Mouse (Mus musculus) liver, embryonic 16.5 days (tissue): ENCODE measurements at regions not wholly inside any gene's neighbourhood (a gene's known extent, or its start where the extent isn't known, plus 50 kb on each side); places are given as distances from the start of the nearest gene placed in this dataset.
A peak's percentile ranks its signal among the peaks of the same experiment; 100 is the strongest.

Experiments used
- ATAC-seq: fragments of 200-750 bp; cut with Nextera tagmentation; 2 replicates; pipeline ENCODE4 v1.8.0; 2017; ENCODE audit warnings: low read depth, mild to moderate bottlenecking, moderate number of reproducible peaks, moderate library complexity
- H3K27ac ChIP-seq: fragments of 300-500 bp; sonication (generic); 2 replicates; pipeline ENCODE4 v1.5.1; 2014; ENCODE audit warnings: mild to moderate bottlenecking, low read length
- H3K27me3 ChIP-seq: fragments of 300-500 bp; sonication (generic); 2 replicates; pipeline ENCODE4 v1.6.1; 2014; ENCODE audit warnings: low read depth, low read length, mixed read lengths; ENCODE audit not compliant: control insufficient read depth, insufficient read depth
- H3K36me3 ChIP-seq: fragments of 300-500 bp; sonication (generic); 2 replicates; pipeline ENCODE4 v1.6.1; 2014; ENCODE audit warnings: mild to moderate bottlenecking; ENCODE audit not compliant: control insufficient read depth, insufficient read depth
- H3K4me1 ChIP-seq: fragments of 300-500 bp; sonication (generic); 2 replicates; pipeline ENCODE4 v1.6.1; 2014; ENCODE audit warnings: low read depth, low read length, mixed read lengths; ENCODE audit not compliant: control insufficient read depth
- H3K4me2 ChIP-seq: fragments of 300-500 bp; sonication (generic); 2 replicates; pipeline ENCODE4 v1.6.1; 2014; ENCODE audit warnings: low read depth, low read length, mixed read lengths
- H3K4me3 ChIP-seq: fragments of 300-500 bp; sonication (generic); 2 replicates; pipeline ENCODE4 v1.5.1; 2014; ENCODE audit warnings: low read depth, mild to moderate bottlenecking, low read length
- H3K9ac ChIP-seq: fragments of 300-500 bp; sonication (generic); 2 replicates; pipeline ENCODE4 v1.6.1; 2014; ENCODE audit warnings: low read depth, low read length
- H3K9me3 ChIP-seq: fragments of 300-500 bp; sonication (generic); replicated peaks from 2 replicates; pipeline ENCODE4 v1.6.1; 2016; ENCODE audit warnings: low read length; ENCODE audit not compliant: control insufficient read depth
- WGBS: fragments of 180-500 bp; shearing (Covaris S2); extraction: QIAGEN DNeasy Blood & Tissue Kit; methylation state at CpG from one replicate; pipeline ENCODE4 v1.1.7; 2014; ENCODE audit not compliant: insufficient replicate concordance; 5-methylcytosine and 5-hydroxymethylcytosine counted together

- Histone ChIP-seq H3K4me2 (no peak overlapping the region), H3K27ac (no peak overlapping the region), H3K4me3 (no peak overlapping the region), H3K27me3 (no peaks in the 10 kb centered on the region), H3K9me3 (no peaks in the 10 kb centered on the region), H3K36me3 (no peaks in the 10 kb centered on the region), H3K9ac (no peak overlapping the region), H3K4me1 (no peaks in the 10 kb centered on the region)
- WGBS = 65% methylated on average over 7 of the region's 7 CpGs
- no peak for ATAC-seq
Observed at GRCm38 (mm10) chr4:84120330-84120729, 554.7 kb downstream of the Bnc2 start.

GRCm38 (mm10) chr4:84121442-84121841, 553.6 kb downstream of the Bnc2 start:
- Histone ChIP-seq H3K4me2 (no peak overlapping the region), H3K27ac (no peak overlapping the region), H3K27me3 (no peaks in the 10 kb centered on the region), H3K36me3 (no peaks in the 10 kb centered on the region), H3K4me3 (no peak overlapping the region), H3K9me3 (no peaks in the 10 kb centered on the region), H3K9ac (no peak overlapping the region), H3K4me1 (no peaks in the 10 kb centered on the region)
- no peak for ATAC-seq
- WGBS = 65% methylated on average over 10 of the region's 10 CpGs

GRCm38 (mm10) chr4:84126400-84126799, 548.7 kb downstream of the Bnc2 start:
- no peaks in the 10 kb centered on the region for H3K9me3 ChIP-seq
- H3K4me2 ChIP-seq = no peak overlapping the region
- WGBS = 42% methylated on average over 4 of the region's 4 CpGs
- H3K4me1 ChIP-seq = no peaks in the 10 kb centered on the region
- no peak for ATAC-seq
- no peaks in the 10 kb centered on the region for H3K27me3 ChIP-seq
- no peak overlapping the region for H3K27ac ChIP-seq
- H3K36me3 ChIP-seq = no peaks in the 10 kb centered on the region
- no peak overlapping the region for H3K4me3 ChIP-seq
- no peak overlapping the region for H3K9ac ChIP-seq

GRCm38 (mm10) chr4:84127380-84127779, 547.7 kb downstream of the Bnc2 start:
- Histone ChIP-seq H3K4me1 (no peaks in the 10 kb centered on the region), H3K9me3 (no peaks in the 10 kb centered on the region), H3K9ac (no peak overlapping the region), H3K27ac (no peak overlapping the region), H3K4me2 (no peak overlapping the region), H3K36me3 (no peaks in the 10 kb centered on the region), H3K4me3 (no peak overlapping the region), H3K27me3 (no peaks in the 10 kb centered on the region)
- ATAC-seq = no peak
- 51% methylated on average over 2 of the region's 2 CpGs for WGBS

GRCm38 (mm10) chr4:84130840-84131547, 544.1 kb downstream of the Bnc2 start:
- H3K4me2 ChIP-seq = no peak overlapping the region
- WGBS = 50% methylated on average over 7 of the region's 7 CpGs
- no peak overlapping the region for H3K4me3 ChIP-seq
- no peak for ATAC-seq
- H3K27ac ChIP-seq = no peak overlapping the region
- H3K9me3 ChIP-seq = no peaks in the 10 kb centered on the region
- H3K9ac ChIP-seq = no peak overlapping the region
- no peaks in the 10 kb centered on the region for H3K4me1 ChIP-seq
- H3K36me3 ChIP-seq = no peaks in the 10 kb centered on the region
- no peaks in the 10 kb centered on the region for H3K27me3 ChIP-seq

GRCm38 (mm10) chr4:84135740-84136139, 539.3 kb downstream of the Bnc2 start:
- no peak for ATAC-seq
- 49% methylated on average over 10 of the region's 10 CpGs for WGBS
- Histone ChIP-seq H3K9me3 (no peaks in the 10 kb centered on the region), H3K4me2 (no peak overlapping the region), H3K9ac (no peak overlapping the region), H3K4me1 (no peaks in the 10 kb centered on the region), H3K36me3 (no peaks in the 10 kb centered on the region), H3K27me3 (no peaks in the 10 kb centered on the region), H3K4me3 (no peak overlapping the region), H3K27ac (no peak overlapping the region)

GRCm38 (mm10) chr4:84137171-84137919, 537.7 kb downstream of the Bnc2 start:
- Histone ChIP-seq H3K4me3 (no peak overlapping the region), H3K27ac (no peak overlapping the region), H3K27me3 (no peaks in the 10 kb centered on the region), H3K4me2 (no peak overlapping the region), H3K4me1 (no peaks in the 10 kb centered on the region), H3K9ac (no peak overlapping the region), H3K9me3 (no peaks in the 10 kb centered on the region), H3K36me3 (no peaks in the 10 kb centered on the region)
- no peak for ATAC-seq
- WGBS = 64% methylated on average over 14 of the region's 14 CpGs

- Histone ChIP-seq H3K9me3 (no peaks in the 10 kb centered on the region), H3K9ac (no peak overlapping the region), H3K36me3 (no peaks in the 10 kb centered on the region), H3K4me1 (no peaks in the 10 kb centered on the region), H3K27me3 (no peaks in the 10 kb centered on the region), H3K27ac (peak overlapping the region; percentile 24; the same call in 1 of the 2 replicates), H3K4me3 (no peak overlapping the region), H3K4me2 (0 out of 2 replicates have a peak overlapping the region, but pooled peaks have one; percentile 8)
- peak; percentile 59 for ATAC-seq
- 45% methylated on average over 13 of the region's 13 CpGs for WGBS
Observed at GRCm38 (mm10) chr4:84149149-84150050, 525.7 kb downstream of the Bnc2 start.
